Mouse (Mus musculus) cerebellum, adult 8-10 months (tissue): ENCODE data around the gene Ezr.
A peak's percentile ranks its signal among the peaks of the same experiment; 100 is the strongest.

Source experiments
- DNase-seq: peaks from one replicate; pipeline ENCODE4 v3.0.0; 2022

Ezr gene

GRCm38 (mm10) chr17:6789103-6789502 lies 6.5 kb upstream of the Ezr start:
- DNase-seq = peak; percentile 59

DNA sequence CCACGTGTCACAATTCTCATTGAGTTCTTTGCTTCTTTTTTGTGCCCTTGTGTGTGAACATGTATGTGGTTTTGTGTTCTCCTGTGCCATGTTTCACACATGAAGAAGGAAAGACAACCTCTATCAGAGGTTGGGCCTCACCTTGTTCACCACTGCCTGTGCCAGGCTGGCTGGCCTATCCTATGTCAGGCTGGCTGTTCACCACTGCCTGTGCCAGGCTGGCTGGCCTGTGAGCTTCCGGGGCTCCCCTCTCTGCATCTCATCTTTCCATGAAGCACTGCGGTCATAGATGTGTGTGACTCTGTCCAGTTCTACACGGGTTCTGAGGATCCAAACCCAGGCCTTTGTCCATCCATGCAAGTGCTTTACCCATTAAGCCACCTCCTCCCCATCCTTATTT lies 4.7 kb upstream of the Ezr start:
- DNase-seq = no peak

DNA sequence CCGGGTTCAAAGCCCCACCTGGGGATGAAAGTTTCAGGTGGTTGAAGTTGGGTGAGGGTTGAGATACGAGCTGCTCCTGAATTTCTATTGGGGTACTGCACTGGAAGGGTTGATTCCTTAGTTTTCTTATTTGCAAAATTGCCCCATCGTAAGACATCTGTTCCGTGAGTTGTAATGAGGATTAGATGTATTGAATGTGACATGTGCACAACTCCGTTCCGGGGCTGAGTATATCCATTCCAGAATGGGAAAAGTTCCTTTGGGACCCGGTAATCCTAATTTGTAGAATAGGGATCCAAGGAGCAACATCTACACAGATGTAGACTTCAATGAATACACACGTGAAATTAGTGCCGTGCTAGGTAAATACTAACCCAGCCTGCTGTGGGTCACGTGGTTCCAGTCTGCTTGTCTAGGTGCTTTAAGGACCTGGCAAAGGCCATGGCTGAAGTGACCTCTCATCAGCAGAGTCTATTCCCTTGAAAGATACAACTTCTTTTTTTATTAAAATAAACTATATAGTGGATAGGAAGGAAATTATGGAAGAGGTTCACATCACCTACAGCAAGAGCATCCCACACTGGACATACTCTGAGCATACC lies 1.3 kb upstream of the Ezr start:
- DNase-seq = no peak

GRCm38 (mm10) chr17:6783006-6783661 lies 550 bp upstream of the Ezr start:
- DNase-seq = peak; percentile 34

- no peak for DNase-seq
These were observed 504 bp downstream of the Ezr start for GRCm38 (mm10) chr17:6782033-6782526.

DNA sequence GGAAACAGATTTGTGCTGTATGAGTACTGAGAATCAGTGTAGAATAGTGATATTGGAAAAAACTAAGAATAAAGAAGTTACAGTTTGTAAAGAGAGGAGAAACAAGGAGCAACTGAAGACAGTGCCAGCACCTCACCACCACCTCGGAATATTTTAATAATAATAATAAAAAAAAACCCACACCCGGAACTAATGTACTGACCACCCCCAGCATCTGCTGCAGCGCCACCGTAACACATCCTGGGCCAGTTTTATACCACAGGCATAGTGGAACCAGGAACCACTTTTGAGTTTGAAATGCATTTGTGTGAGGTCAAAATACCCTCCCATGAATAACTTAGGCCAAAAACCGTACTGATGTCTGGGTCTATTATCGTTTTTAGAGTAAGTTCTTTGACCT lies 1.3 kb downstream of the Ezr start:
- no peak for DNase-seq

DNA sequence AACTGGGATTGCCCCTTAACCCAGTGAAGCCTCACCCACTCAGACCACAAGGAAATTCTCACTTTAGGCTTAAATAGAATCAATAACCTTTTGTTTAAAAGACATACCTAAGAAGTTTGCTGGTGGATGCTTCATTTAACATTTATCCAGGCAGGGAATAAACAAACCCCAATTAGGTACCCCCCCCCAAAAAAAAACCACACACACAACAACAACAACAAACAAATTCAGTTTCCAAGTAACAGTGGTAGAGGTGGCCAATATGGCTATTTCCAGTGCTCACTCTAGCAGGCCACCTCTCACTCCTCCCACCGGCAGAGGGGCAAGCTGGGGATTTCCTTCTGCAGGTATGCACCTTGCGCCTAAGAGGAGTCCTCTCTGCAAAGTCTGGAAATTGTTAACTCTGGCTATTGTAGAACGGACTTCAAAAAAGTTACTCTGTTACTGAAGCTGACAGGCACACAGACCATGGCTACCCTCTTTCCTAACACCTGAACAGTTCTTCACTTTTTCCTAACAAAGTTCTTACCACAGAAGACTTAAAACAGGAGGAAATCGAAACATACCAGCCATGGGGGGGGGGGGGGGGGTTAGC lies 2.0 kb downstream of the Ezr start:
- DNase-seq = no peak

- no peak for DNase-seq
These were observed 3.0 kb downstream of the Ezr start for GRCm38 (mm10) chr17:6779632-6780031.

- DNase-seq = no peak
These were observed 3.6 kb downstream of the Ezr start for GRCm38 (mm10) chr17:6778771-6779509.

- peak; percentile 31 for DNase-seq
These were observed 4.3 kb downstream of the Ezr start for GRCm38 (mm10) chr17:6778332-6778683.

DNA sequence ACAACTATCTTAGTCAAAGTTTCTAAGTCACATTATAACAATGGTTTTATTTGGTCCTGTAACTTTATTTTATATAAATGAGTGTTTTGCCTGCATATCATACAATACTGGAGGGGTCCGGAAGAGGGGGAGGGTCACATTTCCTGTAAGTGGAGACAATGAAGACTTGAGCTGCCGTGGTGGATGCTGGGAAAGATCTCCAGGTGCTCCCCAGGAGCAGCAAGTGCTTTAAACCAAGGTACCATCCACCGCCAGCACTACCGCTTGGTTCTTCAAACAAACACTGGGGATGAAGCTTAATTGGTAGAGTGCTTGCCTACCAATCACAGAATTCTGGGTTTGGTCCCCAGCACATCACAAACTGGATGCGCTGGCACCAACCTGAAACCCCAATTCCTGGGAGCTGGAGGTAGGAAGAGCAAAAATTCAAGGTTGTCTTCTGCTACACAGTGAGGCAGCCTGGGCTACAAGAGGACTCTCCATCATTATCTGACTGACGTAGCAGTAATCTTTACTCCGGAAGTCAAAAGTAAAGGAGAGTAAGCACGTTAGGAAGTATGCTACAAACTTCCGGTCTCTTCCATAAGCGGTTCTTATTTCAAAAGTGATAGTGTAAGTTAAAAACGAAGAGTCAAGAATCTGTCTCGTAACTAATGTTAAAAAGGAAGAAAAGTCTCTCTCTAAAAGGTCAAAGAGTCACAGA lies 4.8 kb downstream of the Ezr start:
- DNase-seq = no peak

DNA sequence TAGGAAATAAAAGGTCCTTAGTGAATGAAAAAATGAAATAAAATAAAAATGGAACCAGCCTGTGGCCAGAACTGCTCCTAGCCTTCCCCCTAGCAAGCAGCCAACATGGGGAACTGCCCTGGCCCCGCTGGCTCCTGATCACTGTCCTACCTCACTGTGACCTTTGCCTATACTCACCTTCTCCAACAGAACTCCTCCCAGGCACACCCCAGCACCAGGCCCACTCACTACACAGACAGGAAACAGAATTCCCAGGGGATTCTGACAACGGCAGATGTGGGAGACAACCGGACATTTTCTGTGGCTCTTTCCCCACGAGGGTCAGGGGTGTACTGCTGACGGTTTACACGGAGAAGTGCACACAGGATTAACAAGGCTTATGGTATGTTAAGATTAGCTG lies 5.5 kb downstream of the Ezr start:
- DNase-seq = no peak

GRCm38 (mm10) chr17:6776576-6776975 lies 6.0 kb downstream of the Ezr start:
- no peak for DNase-seq

DNA sequence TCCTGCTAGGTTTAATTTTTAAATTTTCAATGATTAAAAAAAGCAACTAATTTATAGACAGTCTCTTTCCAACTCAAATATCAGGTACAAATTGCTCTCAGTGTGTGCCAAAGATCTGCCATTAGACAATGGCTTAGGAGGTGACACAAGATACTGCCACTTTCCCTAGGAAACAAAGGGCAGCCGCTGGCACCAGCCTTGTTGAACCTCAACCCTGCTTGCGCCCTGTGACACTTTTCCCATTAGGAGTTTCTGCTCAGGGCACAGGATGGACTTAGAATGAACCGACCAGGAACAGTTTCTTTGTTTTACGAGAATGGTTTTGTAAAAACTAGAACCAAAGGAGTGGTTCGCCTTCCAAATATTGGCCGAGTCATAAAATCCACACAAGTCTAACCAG lies 6.5 kb downstream of the Ezr start:
- DNase-seq = no peak

- DNase-seq = no peak
These were observed 6.9 kb downstream of the Ezr start for GRCm38 (mm10) chr17:6775671-6776070.

DNA sequence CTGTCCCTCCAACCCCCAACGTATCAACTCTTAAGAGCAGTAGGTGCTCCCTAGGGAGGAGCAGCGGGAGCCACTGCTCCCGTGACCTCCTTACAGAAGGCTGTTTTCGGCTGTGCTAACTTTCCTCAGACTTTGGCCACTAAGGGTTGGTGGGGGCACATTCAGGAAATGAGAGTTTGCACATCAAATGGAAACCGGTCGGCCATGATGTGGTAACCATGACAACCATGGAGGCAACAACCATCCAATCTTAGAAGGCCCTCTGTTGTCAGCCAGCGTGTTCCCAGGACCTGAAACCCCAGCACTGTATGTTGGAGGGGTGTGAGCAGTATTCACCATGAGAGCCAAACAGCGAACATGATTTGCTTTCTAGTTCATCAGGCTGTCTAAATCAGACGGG lies 7.4 kb downstream of the Ezr start:
- DNase-seq = no peak

DNA sequence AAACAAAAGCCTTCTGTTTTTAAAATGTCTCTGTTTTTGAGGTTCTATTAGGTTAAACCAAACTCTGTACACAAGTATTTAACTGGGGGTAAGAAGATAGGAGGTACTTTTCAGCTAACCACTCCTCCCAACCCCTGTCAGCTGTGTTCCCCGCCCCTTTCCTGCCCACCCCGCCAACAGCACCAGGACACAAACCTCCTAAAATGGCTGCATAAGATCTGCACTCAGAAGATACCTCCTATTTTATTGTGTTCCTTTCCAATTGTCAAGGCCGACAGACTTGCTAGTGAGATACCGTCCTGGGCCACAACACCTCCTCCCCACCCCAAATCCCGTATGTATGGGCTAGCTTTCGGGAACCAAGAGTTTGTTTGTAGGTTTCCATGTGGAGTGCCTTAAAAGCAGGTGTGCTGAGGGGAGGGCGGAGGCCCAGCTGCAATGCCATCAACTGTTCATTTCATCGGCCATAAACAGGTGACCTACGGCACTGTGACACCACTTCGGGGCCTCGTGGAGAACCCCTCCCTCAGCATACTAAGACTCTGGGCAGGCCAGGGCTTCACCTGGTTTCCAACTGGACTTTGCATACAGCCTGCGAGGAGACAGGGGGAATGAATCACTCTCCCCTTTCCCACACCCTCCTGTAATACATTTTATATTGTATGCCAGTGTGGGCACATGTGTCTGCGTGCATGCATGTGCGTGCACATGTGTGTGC lies 9.2 kb downstream of the Ezr start:
- no peak for DNase-seq

DNA sequence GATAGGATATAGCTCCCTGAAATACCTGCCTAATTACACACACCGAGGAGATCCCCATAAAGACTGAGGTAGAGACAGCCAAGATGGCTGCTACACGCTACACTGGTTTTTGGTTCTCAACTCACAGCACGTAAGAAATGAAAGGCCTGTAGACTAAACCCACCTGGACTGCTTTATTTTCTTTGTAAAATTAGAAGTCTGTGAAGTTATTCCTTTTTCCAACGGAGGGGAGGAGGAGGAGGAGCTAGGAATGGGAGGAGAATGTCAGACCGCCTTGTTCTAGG lies 10.2 kb downstream of the Ezr start:
- DNase-seq = no peak

DNA sequence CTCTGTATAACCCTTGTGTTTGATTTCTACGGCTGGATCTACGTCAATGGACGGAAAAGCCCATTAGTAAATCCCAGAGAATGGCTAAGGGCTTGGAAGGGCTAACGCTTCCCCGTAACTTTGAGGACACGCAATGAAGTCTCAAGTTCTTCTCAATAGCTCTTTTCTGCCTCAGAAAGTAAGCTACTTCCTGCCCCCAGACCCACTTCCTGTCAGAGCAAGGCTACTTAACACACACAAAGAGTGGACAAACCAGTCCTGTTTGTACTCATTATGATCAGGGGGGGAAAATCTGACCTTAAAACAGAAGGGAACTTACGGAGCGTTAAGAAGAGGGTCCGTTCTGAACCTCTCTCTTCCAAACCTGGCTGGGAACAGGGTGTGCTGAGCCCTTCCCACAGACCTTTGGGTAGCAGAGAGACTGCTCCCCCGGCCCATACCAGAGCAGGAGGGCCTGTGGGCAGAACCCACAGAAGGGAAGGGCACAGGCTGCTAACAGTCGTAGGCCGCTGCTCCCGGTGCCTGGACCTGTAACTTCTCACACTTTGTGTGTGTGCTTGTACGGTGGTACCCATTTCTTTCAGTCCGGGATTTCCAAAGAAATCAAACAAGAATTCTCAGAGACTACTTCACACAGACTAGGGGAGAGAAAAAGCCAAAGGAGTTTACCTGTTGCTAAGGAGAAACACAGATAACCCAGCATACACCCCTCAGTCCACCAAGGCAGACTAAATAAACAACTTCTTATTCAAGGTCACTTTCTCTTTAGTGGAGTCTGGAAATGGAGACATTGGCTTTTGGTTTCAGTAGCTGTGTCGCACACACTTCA lies 10.7 kb downstream of the Ezr start:
- DNase-seq = no peak

GRCm38 (mm10) chr17:6769602-6770001 lies 13.0 kb downstream of the Ezr start:
- no peak for DNase-seq

DNA sequence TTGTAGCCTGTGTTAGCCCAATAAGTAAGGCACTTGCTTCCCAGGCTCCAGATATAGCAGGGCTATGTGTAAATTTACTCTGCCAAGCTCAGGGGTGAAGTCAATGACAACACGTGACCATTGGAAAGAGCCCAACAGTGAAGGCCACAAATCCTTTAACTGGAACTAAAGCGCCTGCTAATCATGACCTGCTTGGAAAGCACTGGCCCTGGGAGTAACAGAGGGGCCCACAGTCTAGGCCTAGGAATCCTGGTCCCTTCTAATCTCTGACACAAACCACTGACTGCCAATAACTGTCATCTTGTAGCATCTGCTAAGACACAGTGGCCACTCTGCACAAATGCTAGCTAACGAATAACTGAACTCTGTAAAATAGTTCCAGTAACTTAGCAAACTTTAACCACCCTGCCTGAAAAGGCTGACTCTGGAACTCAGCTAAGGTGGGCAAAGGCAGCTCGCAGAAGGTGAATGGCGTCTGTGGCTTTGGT lies 14.2 kb downstream of the Ezr start:
- DNase-seq = no peak

- no peak for DNase-seq
These were observed 14.8 kb downstream of the Ezr start for GRCm38 (mm10) chr17:6767771-6768170.
